Mouse (Mus musculus) ovary, adult 10 weeks (tissue): Measurements from ENCODE around the gene Wdfy3. TPM values are rescaled to one million over a fixed set of nuclear protein-coding genes. Genes with fewer than 3 reads are reported as not detected.

Experiments used
- polyA plus RNA-seq: library from polyadenylated mRNA; stranded (reverse); fragments of 350-450 nt; fragmentation: Illumina TruSeq; extraction: RNeasy Lipid Tissue Mini Kit (QIAGEN cat#74804); gene quantifications from one replicate; pipeline ENCODE4 v1.2.3, GENCODE M21; 2014

The Wdfy3 gene
- 32.4 TPM for polyA plus RNA-seq

GRCm38 (mm10) chr5:102069767-102070413 lies at the start of gene Wdfy3:
TSS of gene Wdfy3 (minus strand) at chr5:102069921.

